Mouse (Mus musculus): Measurements from ENCODE around the gene Ivl. TPM values are rescaled to one million over a fixed set of nuclear protein-coding genes. Genes with fewer than 3 reads are reported as not detected.

The Ivl gene
- 0.41 and 1.2 TPM in 2 replicates for polyA plus RNA-seq (2015; fragmentation: Nextera tagmentation; extraction: Ambion mirVana)

GRCm38 (mm10) chr3:92573449-92574041 lies at the start of gene Ivl:
TSS of gene Ivl (minus strand) at chr3:92573735.
- Histone ChIP-seq H3K4me3 (replicated peaks) (no peak within 1 kb of the TSS), H3K36me3 (no peaks in the 10 kb centered on the region), H3K9me3 (no peaks in the 10 kb centered on the region), H3K4me1 (no peaks in the 10 kb centered on the region), H3K4me2 (no peak within 1 kb of the TSS), H3K27ac (no peak within 1 kb of the TSS), H3K9ac (no peak within 1 kb of the TSS), H3K27me3 (replicated peaks) (no peaks in the 10 kb centered on the region)
- no peak; the same call in 1 of the 2 replicates for ATAC-seq (ENCODE audit: insufficient read depth, low FRiP score, low read depth)
- WGBS, result 55% methylated on average over 1 of the region's 1 CpGs

GRCm38 (mm10) chr3:92621560-92621959 lies 48.0 kb upstream of the Ivl start, which contains the start of gene Lce6a:
TSS of gene Lce6a (minus strand) at chr3:92621660.
- Histone ChIP-seq H3K9ac (no peak within 1 kb of the TSS), H3K4me1 (no peaks in the 10 kb centered on the region), H3K4me3 (replicated peaks) (no peak within 1 kb of the TSS), H3K9me3 (no peaks in the 10 kb centered on the region), H3K27ac (no peak within 1 kb of the TSS), H3K36me3 (no peaks in the 10 kb centered on the region), H3K27me3 (replicated peaks) (no peaks in the 10 kb centered on the region), H3K4me2 (no peak within 1 kb of the TSS)
- WGBS, result 48% methylated on average over 2 of the region's 2 CpGs
- ATAC-seq (ENCODE audit: insufficient read depth, low FRiP score, low read depth), result no peak

- no peak overlapping the region for H3K4me2 ChIP-seq
- H3K4me3 ChIP-seq (replicated peaks), result no peak overlapping the region
- H3K9ac ChIP-seq, result no peak overlapping the region
- ATAC-seq (ENCODE audit: insufficient read depth, low FRiP score, low read depth), result no peak
- no peaks in the 10 kb centered on the region for H3K4me1 ChIP-seq
- no peak overlapping the region for H3K27ac ChIP-seq
- 43% methylated on average over 1 of the region's 1 CpGs for WGBS
- H3K36me3 ChIP-seq, result no peaks in the 10 kb centered on the region
- H3K9me3 ChIP-seq, result no peaks in the 10 kb centered on the region
- H3K27me3 ChIP-seq (replicated peaks), result no peaks in the 10 kb centered on the region
These were observed 36.3 kb upstream of the Ivl start for GRCm38 (mm10) chr3:92609804-92610203.

- no peak for ATAC-seq (ENCODE audit: insufficient read depth, low FRiP score, low read depth)
- H3K9ac ChIP-seq, result no peak within 1 kb of the TSS
- no peaks in the 10 kb centered on the region for H3K9me3 ChIP-seq
- H3K27ac ChIP-seq, result no peak within 1 kb of the TSS
- no peaks in the 10 kb centered on the region for H3K36me3 ChIP-seq
- no peaks in the 10 kb centered on the region for H3K27me3 ChIP-seq (replicated peaks)
- H3K4me1 ChIP-seq, result no peaks in the 10 kb centered on the region
- H3K4me3 ChIP-seq (replicated peaks), result no peak within 1 kb of the TSS
- H3K4me2 ChIP-seq, result no peak within 1 kb of the TSS
These were observed 33.9 kb upstream of the Ivl start, which contains the start of gene 2210017I01Rik for GRCm38 (mm10) chr3:92607392-92607791. TSS of gene 2210017I01Rik (minus strand) at chr3:92607492.

GRCm38 (mm10) chr3:92602169-92602568 lies 28.6 kb upstream of the Ivl start:
- Histone ChIP-seq H3K9ac (no peak overlapping the region), H3K9me3 (no peaks in the 10 kb centered on the region), H3K4me2 (no peak overlapping the region), H3K27ac (no peak overlapping the region), H3K4me3 (replicated peaks) (no peak overlapping the region), H3K36me3 (no peaks in the 10 kb centered on the region), H3K27me3 (replicated peaks) (no peaks in the 10 kb centered on the region), H3K4me1 (no peaks in the 10 kb centered on the region)
- 40% methylated on average over 1 of the region's 1 CpGs for WGBS
- ATAC-seq (ENCODE audit: insufficient read depth, low FRiP score, low read depth), result no peak

- Histone ChIP-seq H3K4me3 (replicated peaks) (no peak overlapping the region), H3K27me3 (replicated peaks) (no peaks in the 10 kb centered on the region), H3K27ac (no peak overlapping the region), H3K36me3 (no peaks in the 10 kb centered on the region), H3K9ac (no peak overlapping the region), H3K4me2 (no peak overlapping the region), H3K4me1 (no peaks in the 10 kb centered on the region), H3K9me3 (no peaks in the 10 kb centered on the region)
- 51% methylated on average over 1 of the region's 1 CpGs for WGBS
- no peak for ATAC-seq (ENCODE audit: insufficient read depth, low FRiP score, low read depth)
These were observed 26.9 kb upstream of the Ivl start for GRCm38 (mm10) chr3:92600456-92600855.

GRCm38 (mm10) chr3:92599973-92600372 lies 26.4 kb upstream of the Ivl start:
- no peak overlapping the region for H3K4me3 ChIP-seq (replicated peaks)
- H3K27ac ChIP-seq, result no peak overlapping the region
- H3K36me3 ChIP-seq, result no peaks in the 10 kb centered on the region
- H3K4me2 ChIP-seq, result no peak overlapping the region
- no peak for ATAC-seq (ENCODE audit: insufficient read depth, low FRiP score, low read depth)
- H3K9me3 ChIP-seq, result no peaks in the 10 kb centered on the region
- no peaks in the 10 kb centered on the region for H3K27me3 ChIP-seq (replicated peaks)
- H3K9ac ChIP-seq, result no peak overlapping the region
- H3K4me1 ChIP-seq, result no peaks in the 10 kb centered on the region

- no peaks in the 10 kb centered on the region for H3K9me3 ChIP-seq
- no peak overlapping the region for H3K27ac ChIP-seq
- H3K27me3 ChIP-seq (replicated peaks), result no peaks in the 10 kb centered on the region
- no peak for ATAC-seq (ENCODE audit: insufficient read depth, low FRiP score, low read depth)
- H3K36me3 ChIP-seq, result no peaks in the 10 kb centered on the region
- H3K4me2 ChIP-seq, result no peak overlapping the region
- no peaks in the 10 kb centered on the region for H3K4me1 ChIP-seq
- H3K9ac ChIP-seq, result no peak overlapping the region
- no peak overlapping the region for H3K4me3 ChIP-seq (replicated peaks)
- WGBS, result 87% methylated on average over 2 of the region's 2 CpGs
These were observed 24.9 kb upstream of the Ivl start for GRCm38 (mm10) chr3:92598429-92598828.

- Histone ChIP-seq H3K27ac (no peak within 1 kb of the TSS), H3K27me3 (replicated peaks) (no peaks in the 10 kb centered on the region), H3K9me3 (no peaks in the 10 kb centered on the region), H3K4me1 (no peaks in the 10 kb centered on the region), H3K4me3 (replicated peaks) (no peak within 1 kb of the TSS), H3K9ac (no peak within 1 kb of the TSS), H3K4me2 (no peak within 1 kb of the TSS), H3K36me3 (no peaks in the 10 kb centered on the region)
- 73% methylated on average over 1 of the region's 1 CpGs for WGBS
- no peak for ATAC-seq (ENCODE audit: insufficient read depth, low FRiP score, low read depth)
These were observed 15.3 kb upstream of the Ivl start, which contains the start of gene Smcp for GRCm38 (mm10) chr3:92588858-92589257. TSS of gene Smcp (minus strand) at chr3:92588997.

- no peaks in the 10 kb centered on the region for H3K27me3 ChIP-seq (replicated peaks)
- H3K9me3 ChIP-seq, result no peaks in the 10 kb centered on the region
- no peak overlapping the region for H3K4me2 ChIP-seq
- no peaks in the 10 kb centered on the region for H3K36me3 ChIP-seq
- no peak for ATAC-seq (ENCODE audit: insufficient read depth, low FRiP score, low read depth)
- H3K4me1 ChIP-seq, result no peaks in the 10 kb centered on the region
- 60% methylated on average over 3 of the region's 3 CpGs for WGBS
- H3K4me3 ChIP-seq (replicated peaks), result no peak overlapping the region
- no peak overlapping the region for H3K9ac ChIP-seq
- H3K27ac ChIP-seq, result no peak overlapping the region
These were observed 13.7 kb upstream of the Ivl start for GRCm38 (mm10) chr3:92587190-92587589.

- H3K4me2 ChIP-seq, result no peak overlapping the region
- 48% methylated on average over 1 of the region's 1 CpGs for WGBS
- ATAC-seq (ENCODE audit: insufficient read depth, low FRiP score, low read depth), result no peak
- H3K9me3 ChIP-seq, result no peaks in the 10 kb centered on the region
- no peak overlapping the region for H3K9ac ChIP-seq
- H3K4me3 ChIP-seq (replicated peaks), result no peak overlapping the region
- H3K4me1 ChIP-seq, result no peaks in the 10 kb centered on the region
- no peaks in the 10 kb centered on the region for H3K27me3 ChIP-seq (replicated peaks)
- no peaks in the 10 kb centered on the region for H3K36me3 ChIP-seq
- no peak overlapping the region for H3K27ac ChIP-seq
These were observed 11.5 kb upstream of the Ivl start for GRCm38 (mm10) chr3:92585055-92585454.

- no peaks in the 10 kb centered on the region for H3K9me3 ChIP-seq
- no peaks in the 10 kb centered on the region for H3K36me3 ChIP-seq
- no peak overlapping the region for H3K4me3 ChIP-seq (replicated peaks)
- H3K9ac ChIP-seq, result no peak overlapping the region
- WGBS, result 52% methylated on average over 3 of the region's 3 CpGs
- no peak for ATAC-seq (ENCODE audit: insufficient read depth, low FRiP score, low read depth)
- H3K4me1 ChIP-seq, result no peaks in the 10 kb centered on the region
- no peaks in the 10 kb centered on the region for H3K27me3 ChIP-seq (replicated peaks)
- H3K4me2 ChIP-seq, result no peak overlapping the region
- no peak overlapping the region for H3K27ac ChIP-seq
These were observed 9.8 kb upstream of the Ivl start for GRCm38 (mm10) chr3:92583164-92583826.
